Mouse (Mus musculus) duodenum, adult 2 months (tissue): ENCODE data around the gene Gm21698. TPM values are rescaled to one million over a fixed set of nuclear protein-coding genes. Genes with fewer than 3 reads are reported as not detected.

ENCODE experiments used
- polyA plus RNA-seq: library from polyadenylated mRNA; depleted of rRNA; stranded (reverse); fragments of >200 nt; gene quantifications from 2 replicates; pipeline ENCODE4 v1.2.3, GENCODE M21; 2012; ENCODE audit warnings: low replicate concordance; rRNA removed

Gm21698 gene
- polyA plus RNA-seq: not detected in 2 replicates

GRCm38 (mm10) chr5:25988550-25988949 is at the start of gene Gm21698:
TSS of gene Gm21698 (minus strand) at chr5:25988650.

DNA sequence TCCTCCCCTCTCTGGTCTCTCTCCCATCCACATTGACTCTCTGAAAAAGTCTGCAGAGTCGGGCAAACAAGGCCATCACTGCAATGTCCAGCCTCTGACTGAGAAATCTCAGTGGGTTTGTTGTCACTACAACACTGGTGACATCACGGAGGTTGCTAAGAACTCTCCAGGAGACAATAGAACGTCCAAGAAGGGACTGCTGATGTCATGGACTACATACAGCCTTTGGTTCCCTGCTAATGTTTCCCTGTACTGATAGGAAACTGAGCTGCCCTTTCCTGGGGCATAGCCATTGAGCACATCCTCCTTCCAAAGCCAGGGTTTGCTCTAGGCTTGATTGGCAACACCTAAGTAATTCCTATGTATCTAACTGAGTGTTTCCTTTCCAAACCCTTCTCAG is 34.4 kb upstream of the Gm21698 start, which contains the start of gene Gm5862:
Gene Gm5862 (minus strand): TSS at position 101 of the 400 bp plus-strand sequence.

GRCm38 (mm10) chr5:26004698-26005097 is 16.2 kb upstream of the Gm21698 start, which contains the start of gene Gm1979:
TSS of gene Gm1979 (minus strand) at chr5:26004798.

DNA sequence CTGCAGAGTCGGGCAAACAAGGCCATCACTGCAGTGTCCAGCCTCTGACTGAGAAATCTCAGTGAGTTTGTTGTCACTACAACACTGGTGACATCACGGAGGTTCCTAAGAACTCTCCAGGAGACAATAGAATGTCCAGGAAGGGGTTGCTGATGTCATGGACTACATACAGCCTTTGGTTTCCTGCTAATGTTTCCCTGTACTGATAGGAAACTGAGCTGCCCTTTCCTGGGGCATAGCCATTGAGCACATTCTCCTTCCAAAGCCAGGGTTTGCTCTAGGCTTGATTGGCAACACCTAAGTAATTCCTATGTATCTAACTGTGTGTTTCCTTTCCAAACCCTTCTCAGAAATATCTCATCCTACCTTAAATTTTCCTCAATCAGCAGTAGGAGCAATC is 15.9 kb downstream of the Gm21698 start, which contains the start of gene Gm21680:
Gene Gm21680 (minus strand): TSS at position 101 of the 400 bp plus-strand sequence.

DNA sequence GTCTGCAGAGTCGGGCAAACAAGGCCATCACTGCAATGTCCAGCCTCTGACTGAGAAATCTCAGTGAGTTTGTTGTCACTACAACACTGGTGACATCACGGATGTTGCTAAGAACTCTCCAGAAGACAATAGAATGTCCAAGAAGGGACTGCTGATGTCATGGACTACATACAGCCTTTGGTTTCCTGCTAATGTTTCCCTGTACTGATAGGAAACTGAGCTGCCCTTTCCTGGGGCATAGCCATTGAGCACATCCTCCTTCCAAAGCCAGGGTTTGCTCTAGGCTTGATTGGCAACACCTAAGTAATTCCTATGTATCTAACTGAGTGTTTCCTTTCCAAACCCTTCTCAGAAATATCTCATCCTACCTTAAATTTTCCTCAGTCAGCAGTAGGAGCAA is 34.1 kb downstream of the Gm21698 start, which contains the start of gene Gm21671:
Gene Gm21671 (minus strand): TSS at position 101 of the 400 bp plus-strand sequence.

GRCm38 (mm10) chr5:25942281-25942680 is 46.2 kb downstream of the Gm21698 start, which contains the start of gene Gm21663:
TSS of gene Gm21663 (minus strand) at chr5:25942381.

Other genes starting within 250 kb of the Gm21698 start
- 0.06 and 0.07 TPM in 2 replicates for gene Actr3b, start 228.7 kb downstream of the Gm21698 start, polyA plus RNA-seq
- not detected in 2 replicates for gene Gm21663, start 46.3 kb downstream of the Gm21698 start, polyA plus RNA-seq
- gene Gm21671, start 34.2 kb downstream of the Gm21698 start, polyA plus RNA-seq: not detected in 2 replicates
- not detected in 2 replicates for gene Gm21680, start 16.0 kb downstream of the Gm21698 start, polyA plus RNA-seq
- gene Gm1979, start 16.1 kb upstream of the Gm21698 start, polyA plus RNA-seq: not detected in 2 replicates
- gene Gm5862, start 34.3 kb upstream of the Gm21698 start, polyA plus RNA-seq: not detected in 2 replicates
- gene Speer4a, start 50.9 kb upstream of the Gm21698 start, polyA plus RNA-seq: not detected in 2 replicates
- not detected in 2 replicates for gene Gm7347, start 69.9 kb upstream of the Gm21698 start, polyA plus RNA-seq
- gene Gm10471, start 100.6 kb upstream of the Gm21698 start, polyA plus RNA-seq: not detected in 2 replicates
- not detected in 2 replicates for gene 5031410I06Rik, start 116.7 kb upstream of the Gm21698 start, polyA plus RNA-seq
- gene Gm10220, start 132.8 kb upstream of the Gm21698 start, polyA plus RNA-seq: not detected in 2 replicates